Mouse (Mus musculus): ENCODE measurements around the gene Gm15557. TPM values are rescaled to one million over a fixed set of nuclear protein-coding genes. Genes with fewer than 3 reads are reported as not detected.
A peak's percentile ranks its signal among the peaks of the same experiment; 100 is the strongest.

Gm15557 gene
- total RNA-seq (2014; rRNA removed) (not detected in 2 replicates), polyA plus RNA-seq (2015; fragmentation: Nextera tagmentation; extraction: Ambion mirVana) (not detected in 2 replicates)

DNA sequence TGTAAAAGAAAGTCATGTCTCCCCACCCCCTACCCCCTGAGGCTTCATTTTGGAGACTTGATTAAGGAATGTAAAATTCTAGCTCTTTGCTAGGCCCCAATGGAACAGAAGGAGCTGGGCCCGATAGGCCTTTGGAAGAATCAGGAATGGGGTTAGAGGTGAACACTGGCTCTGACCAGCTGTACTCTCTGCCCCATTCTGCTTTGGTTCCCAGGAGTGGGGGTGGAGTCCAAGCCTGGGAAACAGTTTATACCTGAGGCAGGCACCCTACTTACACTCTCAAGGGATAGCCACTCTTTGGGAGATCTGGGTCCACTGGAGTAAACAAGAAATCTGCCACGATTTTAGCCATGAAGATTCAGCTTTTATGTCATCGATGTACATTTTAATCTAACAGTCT lies at the start of gene Gm15557:
Gene Gm15557 (plus strand): TSS at position 48 of the 400 bp plus-strand sequence.
- WGBS: 88% methylated on average over 3 of the region's 3 CpGs
- Histone ChIP-seq H3K9me3 (ENCODE audit: low read length) (no peaks in the 10 kb centered on the region), H3K27me3 (ENCODE audit: insufficient read depth, low read length) (no peaks in the 10 kb centered on the region), H3K4me2 (ENCODE audit: low read depth, low read length, poor library complexity, severe bottlenecking) (no peak within 1 kb of the TSS), H3K4me1 (ENCODE audit: insufficient read depth, low read length) (peaks cover 3% of the 10 kb centered on the region; the same call in 1 of the 2 replicates), H3K9ac (replicated peaks; ENCODE audit: low read length, poor library complexity, severe bottlenecking) (no peak within 1 kb of the TSS), H3K4me3 (ENCODE audit: low read depth, low read length) (no peak within 1 kb of the TSS), H3K36me3 (ENCODE audit: insufficient read depth, low read length) (no peaks in the 10 kb centered on the region), H3K27ac (ENCODE audit: low read depth, low read length) (no peak within 1 kb of the TSS)
- no peak for DNase-seq (ENCODE audit: low spot score)
- TF ChIP-seq CTCF (IDR thresholded peaks at IDR 0.05): no peak
- no peak for ATAC-seq (ENCODE audit: low FRiP score)

DNA sequence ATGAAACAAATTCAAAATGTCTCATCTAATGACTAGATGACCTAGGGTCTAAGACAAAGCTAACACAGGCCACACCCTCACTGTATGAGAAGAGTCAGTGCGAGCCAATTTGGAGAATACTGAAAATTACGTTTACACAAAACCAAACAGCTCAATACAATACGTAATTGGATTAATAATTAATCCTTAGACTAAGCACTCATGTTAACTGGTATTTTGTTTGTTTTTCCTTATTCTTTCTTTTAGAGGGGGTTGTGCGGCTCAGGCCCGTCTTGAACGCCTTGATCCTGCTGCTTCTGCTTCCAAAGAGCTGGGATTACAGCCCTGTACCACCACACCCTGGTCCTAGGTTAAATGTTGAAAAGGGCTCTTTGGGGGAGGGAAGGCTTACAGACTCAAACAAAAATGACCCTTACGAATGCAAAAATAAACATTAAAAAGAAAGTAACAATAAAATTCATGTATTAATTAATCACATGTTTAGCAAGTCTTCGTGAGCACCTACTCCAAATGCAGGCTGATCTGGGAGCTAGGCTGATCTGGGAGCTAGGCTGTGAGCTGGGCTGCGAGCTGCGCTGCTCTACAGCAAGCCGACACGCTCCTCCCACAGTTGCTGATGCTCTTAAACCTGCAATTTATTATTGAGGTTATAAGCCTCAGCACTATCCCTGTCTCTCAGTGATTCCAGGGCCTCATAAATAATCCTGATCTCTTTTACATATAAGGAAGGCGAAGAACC lies 46.1 kb upstream of the Gm15557 start:
- no peak overlapping the region for H3K4me3 ChIP-seq (ENCODE audit: low read depth, low read length)
- H3K9ac ChIP-seq (replicated peaks; ENCODE audit: low read length, poor library complexity, severe bottlenecking): no peak overlapping the region
- no peaks in the 10 kb centered on the region for H3K9me3 ChIP-seq (ENCODE audit: low read length)
- DNase-seq (ENCODE audit: low spot score) (no peak), ATAC-seq (ENCODE audit: low FRiP score) (no peak)
- 91% methylated on average over 13 of the region's 13 CpGs for WGBS
- H3K36me3 ChIP-seq (ENCODE audit: insufficient read depth, low read length): peaks cover 36% of the 10 kb centered on the region
- no peak for TF ChIP-seq CTCF (IDR thresholded peaks at IDR 0.05)
- H3K4me2 ChIP-seq (ENCODE audit: low read depth, low read length, poor library complexity, severe bottlenecking): no peak overlapping the region
- no peaks in the 10 kb centered on the region for H3K4me1 ChIP-seq (ENCODE audit: insufficient read depth, low read length)
- no peaks in the 10 kb centered on the region for H3K27me3 ChIP-seq (ENCODE audit: insufficient read depth, low read length)
- no peak overlapping the region for H3K27ac ChIP-seq (ENCODE audit: low read depth, low read length)

DNA sequence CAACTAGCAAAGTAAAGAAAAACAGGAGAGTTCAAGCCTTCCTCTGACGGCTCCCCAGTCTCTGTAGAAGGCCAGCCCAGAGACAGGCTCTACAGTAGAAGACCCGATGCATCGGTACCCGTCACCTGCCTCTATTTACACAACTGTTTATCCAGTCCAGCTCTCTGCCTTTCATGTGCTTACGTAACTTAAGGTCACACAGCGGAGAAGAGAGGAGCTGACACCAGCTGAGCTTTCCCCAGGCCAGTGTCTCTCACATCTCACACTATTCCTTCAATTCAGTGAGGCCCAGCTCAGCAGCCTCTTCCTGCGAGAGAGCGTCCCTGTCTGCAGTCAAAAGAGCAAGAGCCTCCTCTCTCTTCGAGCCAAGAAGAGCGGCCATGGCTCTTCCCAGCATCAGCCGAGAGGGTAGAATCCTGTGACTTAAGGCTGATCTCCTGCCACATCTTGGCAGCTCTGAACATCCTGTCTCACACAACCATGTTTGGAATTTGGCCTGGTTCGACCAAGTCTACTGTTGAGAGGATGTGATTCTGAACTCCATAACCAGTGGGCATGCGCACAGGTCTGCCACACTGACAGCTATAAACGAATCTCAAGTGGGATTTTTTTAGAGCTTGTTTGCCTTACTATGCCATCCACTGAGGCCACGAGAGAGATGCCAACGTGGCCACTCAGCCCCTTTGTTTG lies 45.3 kb upstream of the Gm15557 start:
- H3K4me3 ChIP-seq (ENCODE audit: low read depth, low read length): no peak overlapping the region
- H3K27ac ChIP-seq (ENCODE audit: low read depth, low read length): no peak overlapping the region
- peaks cover 36% of the 10 kb centered on the region for H3K36me3 ChIP-seq (ENCODE audit: insufficient read depth, low read length)
- TF ChIP-seq CTCF (IDR thresholded peaks at IDR 0.05): no peak
- no peak for DNase-seq (ENCODE audit: low spot score)
- H3K9ac ChIP-seq (replicated peaks; ENCODE audit: low read length, poor library complexity, severe bottlenecking): no peak overlapping the region
- H3K9me3 ChIP-seq (ENCODE audit: low read length): no peaks in the 10 kb centered on the region
- H3K4me2 ChIP-seq (ENCODE audit: low read depth, low read length, poor library complexity, severe bottlenecking): no peak overlapping the region
- WGBS: 91% methylated on average over 16 of the region's 16 CpGs
- H3K27me3 ChIP-seq (ENCODE audit: insufficient read depth, low read length): no peaks in the 10 kb centered on the region
- ATAC-seq (ENCODE audit: low FRiP score): no peak
- no peaks in the 10 kb centered on the region for H3K4me1 ChIP-seq (ENCODE audit: insufficient read depth, low read length)

DNA sequence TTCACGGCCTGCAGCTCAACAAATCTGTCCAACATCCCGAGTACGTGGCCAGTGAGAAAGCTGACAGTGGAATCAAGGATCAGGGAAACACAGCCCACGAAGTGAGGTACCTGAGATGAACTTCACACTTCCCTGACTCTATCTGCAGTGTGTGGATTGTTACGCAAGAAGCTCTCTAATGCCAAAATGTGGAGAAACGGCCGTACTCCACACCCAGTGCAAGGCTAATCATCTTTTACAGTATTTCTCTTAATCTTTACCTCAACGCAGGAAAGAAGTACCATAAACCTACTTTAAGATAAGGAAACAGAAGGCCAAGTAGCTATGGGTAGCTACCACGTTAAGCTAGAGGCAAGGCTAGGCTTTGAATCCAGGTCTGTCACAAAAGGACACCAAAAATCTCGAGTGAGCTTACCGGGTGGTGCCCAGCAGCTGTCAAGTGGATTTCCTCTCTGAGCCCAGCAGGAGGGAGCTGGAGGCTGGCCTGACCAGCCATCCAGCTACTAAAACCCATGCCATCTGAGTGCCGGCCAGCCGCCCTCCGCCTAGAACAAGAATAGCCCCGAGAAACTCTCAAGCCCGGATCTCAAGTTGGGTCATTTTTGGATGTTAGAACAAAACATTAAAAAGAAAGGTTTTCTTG lies 37.4 kb upstream of the Gm15557 start:
- Histone ChIP-seq H3K9me3 (ENCODE audit: low read length) (no peaks in the 10 kb centered on the region), H3K27ac (ENCODE audit: low read depth, low read length) (no peak overlapping the region), H3K4me3 (ENCODE audit: low read depth, low read length) (no peak overlapping the region), H3K27me3 (ENCODE audit: insufficient read depth, low read length) (no peaks in the 10 kb centered on the region), H3K9ac (replicated peaks; ENCODE audit: low read length, poor library complexity, severe bottlenecking) (no peak overlapping the region), H3K4me2 (ENCODE audit: low read depth, low read length, poor library complexity, severe bottlenecking) (no peak overlapping the region), H3K36me3 (ENCODE audit: insufficient read depth, low read length) (peaks cover 23% of the 10 kb centered on the region), H3K4me1 (ENCODE audit: insufficient read depth, low read length) (no peaks in the 10 kb centered on the region)
- ATAC-seq (ENCODE audit: low FRiP score) (no peak), DNase-seq (ENCODE audit: low spot score) (peak; percentile 38)
- no peak for TF ChIP-seq CTCF (IDR thresholded peaks at IDR 0.05)
- WGBS: 79% methylated on average over 16 of the region's 16 CpGs

DNA sequence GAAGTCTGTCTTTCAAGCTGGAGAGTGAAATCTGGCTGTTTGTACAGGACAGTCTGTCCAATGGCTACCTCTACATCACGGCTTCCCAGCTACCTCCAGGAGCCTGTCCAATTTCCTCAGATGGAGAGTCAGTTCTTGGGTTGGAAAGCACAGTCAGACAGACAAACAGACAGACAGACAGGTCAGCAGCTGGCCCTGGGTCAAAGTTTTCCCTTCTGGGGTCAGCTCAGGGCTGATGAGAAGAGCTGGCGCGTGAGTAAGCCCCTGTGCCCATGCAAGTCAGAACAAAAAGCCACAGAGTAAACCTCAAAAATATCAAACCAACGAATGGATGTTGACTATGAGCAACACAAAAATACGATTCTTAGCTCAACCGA lies 36.9 kb upstream of the Gm15557 start:
- no peak for DNase-seq (ENCODE audit: low spot score)
- H3K4me2 ChIP-seq (ENCODE audit: low read depth, low read length, poor library complexity, severe bottlenecking): no peak overlapping the region
- no peaks in the 10 kb centered on the region for H3K27me3 ChIP-seq (ENCODE audit: insufficient read depth, low read length)
- H3K4me3 ChIP-seq (ENCODE audit: low read depth, low read length): no peak overlapping the region
- ATAC-seq (ENCODE audit: low FRiP score): no peak
- no peak overlapping the region for H3K9ac ChIP-seq (replicated peaks; ENCODE audit: low read length, poor library complexity, severe bottlenecking)
- no peak overlapping the region for H3K27ac ChIP-seq (ENCODE audit: low read depth, low read length)
- H3K9me3 ChIP-seq (ENCODE audit: low read length): no peaks in the 10 kb centered on the region
- H3K4me1 ChIP-seq (ENCODE audit: insufficient read depth, low read length): no peaks in the 10 kb centered on the region
- peaks cover 19% of the 10 kb centered on the region; the same call in 1 of the 2 replicates for H3K36me3 ChIP-seq (ENCODE audit: insufficient read depth, low read length)
- TF ChIP-seq CTCF (IDR thresholded peaks at IDR 0.05): no peak
- WGBS: 95% methylated on average over 6 of the region's 6 CpGs

DNA sequence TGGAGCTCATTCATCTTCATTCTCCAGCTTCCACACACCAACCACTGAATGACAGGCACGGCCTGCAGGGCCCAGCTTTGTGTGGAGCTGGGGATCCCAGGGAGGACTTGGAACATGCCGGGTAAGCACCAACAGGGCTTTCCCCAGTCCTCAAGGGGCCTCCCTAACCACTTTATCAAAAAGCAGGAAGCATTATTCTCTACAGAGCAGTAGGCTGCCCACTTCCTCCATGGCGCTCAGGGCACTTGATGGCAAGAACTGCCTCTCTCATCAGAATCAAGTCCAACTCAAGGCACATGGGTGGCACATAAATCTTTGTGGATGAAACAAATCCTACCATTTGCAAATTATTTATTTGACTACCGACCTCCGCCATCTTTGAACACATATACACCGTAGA lies 25.8 kb upstream of the Gm15557 start:
- Histone ChIP-seq H3K27ac (ENCODE audit: low read depth, low read length) (no peak overlapping the region), H3K9me3 (ENCODE audit: low read length) (no peaks in the 10 kb centered on the region), H3K4me3 (ENCODE audit: low read depth, low read length) (no peak overlapping the region), H3K9ac (replicated peaks; ENCODE audit: low read length, poor library complexity, severe bottlenecking) (no peak overlapping the region), H3K36me3 (ENCODE audit: insufficient read depth, low read length) (peaks cover 36% of the 10 kb centered on the region), H3K4me1 (ENCODE audit: insufficient read depth, low read length) (no peaks in the 10 kb centered on the region), H3K4me2 (ENCODE audit: low read depth, low read length, poor library complexity, severe bottlenecking) (no peak overlapping the region), H3K27me3 (ENCODE audit: insufficient read depth, low read length) (no peaks in the 10 kb centered on the region)
- 93% methylated on average over 6 of the region's 6 CpGs for WGBS
- DNase-seq (ENCODE audit: low spot score) (no peak), ATAC-seq (ENCODE audit: low FRiP score) (no peak)
- no peak for TF ChIP-seq CTCF (IDR thresholded peaks at IDR 0.05)
